19 mouse cellular contexts compared by ENCODE assay signal in genomic region chr12:12588771-12589370, GRCm38 (mm10).
DNase-seq lines count a peak whose midpoint lies in the region; ATAC-seq and TF ChIP-seq lines count a peak whose summit lies in the region.
"Had no signal": no experiment of that assay in that cellular context is flagged by ENCODE, and none has a peak within 500 bp of the region (broad histone marks: within the 10 kb centered on the region; RNA-seq: fewer than 3 reads in every experiment).

No protein-coding gene starts in this region.

- 71% methylated on average over 5 of the region's 5 CpGs for WGBS in hindbrain, embryonic 10.5 days
- WGBS in hindbrain, embryonic 12.5 days: 73% methylated on average over 5 of the region's 5 CpGs
- WGBS in intestine, embryonic 16.5 days: 70% methylated on average over 5 of the region's 5 CpGs

- H3K27ac ChIP-seq in gastrocnemius, adult 2 months: peak overlapping the region; percentile 24; the same call in 1 of the 2 replicates
- no peak overlapping the region for H3K27ac ChIP-seq in hindbrain, embryonic 10.5 days
- H3K27ac ChIP-seq in hindbrain, embryonic 12.5 days: no peak overlapping the region
- H3K27ac ChIP-seq in intestine, embryonic 16.5 days (ENCODE audit: low read length): no peak overlapping the region
- H3K27ac ChIP-seq: forebrain, embryonic 15.5 days; heart, embryonic 13.5 days; neural tube, embryonic 13.5 days had no signal

- no peak for TF ChIP-seq CTCF in gastrocnemius, adult 2 months (IDR thresholded peaks at IDR 0.05)

- peaks cover 15% of the 10 kb centered on the region for H3K4me1 ChIP-seq in hindbrain, embryonic 10.5 days (replicated peaks)
- H3K4me1 ChIP-seq in hindbrain, embryonic 12.5 days: peaks cover 15% of the 10 kb centered on the region
- no peaks in the 10 kb centered on the region for H3K4me1 ChIP-seq in intestine, embryonic 16.5 days (ENCODE audit: control insufficient read depth, insufficient read depth, low read length)

- peak; percentile 30 for DNase-seq in gastrocnemius, adult 2 months
- no peak for DNase-seq in gastrocnemius, postnatal 36 days
- peak; percentile 42 for DNase-seq in hindbrain, embryonic 10.5 days (ENCODE audit: low spot score)
- DNase-seq in forelimb bud, embryonic 11.5 days (ENCODE audit: low read depth, low spot score): peak; percentile 88
- no peak for DNase-seq in adrenal gland, postnatal 10 days
- no peak for DNase-seq in ovary, postnatal 10 days (ENCODE audit: low spot score)
- DNase-seq: B cell, adult 2 months; cerebellum, adult 2 months; kidney, adult 2 months; kidney, postnatal 10 days; liver; midbrain, embryonic 14.5 days had no signal

- no peaks in the 10 kb centered on the region for H3K27me3 ChIP-seq in hindbrain, embryonic 10.5 days (ENCODE audit: insufficient read depth, poor library complexity, severe bottlenecking)
- H3K27me3 ChIP-seq in hindbrain, embryonic 12.5 days: no peaks in the 10 kb centered on the region
- no peaks in the 10 kb centered on the region for H3K27me3 ChIP-seq in intestine, embryonic 16.5 days (replicated peaks; ENCODE audit: control insufficient read depth, insufficient read depth, low read length)
- H3K27me3 ChIP-seq: forebrain, embryonic 15.5 days; heart, embryonic 13.5 days; neural tube, embryonic 13.5 days had no signal

- H3K9me3 ChIP-seq in hindbrain, embryonic 10.5 days: no peaks in the 10 kb centered on the region
- no peaks in the 10 kb centered on the region for H3K9me3 ChIP-seq in hindbrain, embryonic 12.5 days (replicated peaks)
- no peaks in the 10 kb centered on the region for H3K9me3 ChIP-seq in intestine, embryonic 16.5 days (ENCODE audit: control insufficient read depth, low read length)
- H3K9me3 ChIP-seq: forebrain, embryonic 15.5 days; heart, embryonic 13.5 days; neural tube, embryonic 13.5 days had no signal

- intact Hi-C loops in gastrocnemius, adult 2 months (cut with DNase I): no loop called here
- intact Hi-C loops in gastrocnemius, postnatal 36 days (cut with DNase I): no loop called here

- H3K4me2 ChIP-seq in hindbrain, embryonic 12.5 days (replicated peaks): no peak overlapping the region
- no peak overlapping the region for H3K4me2 ChIP-seq in intestine, embryonic 16.5 days (ENCODE audit: low read depth, low read length)
- H3K4me2 ChIP-seq: forebrain, embryonic 15.5 days; heart, embryonic 13.5 days; neural tube, embryonic 13.5 days had no signal

- no peak overlapping the region for H3K9ac ChIP-seq in hindbrain, embryonic 12.5 days
- no peak overlapping the region for H3K9ac ChIP-seq in intestine, embryonic 16.5 days (ENCODE audit: low read depth, low read length)
- H3K9ac ChIP-seq: forebrain, embryonic 15.5 days; heart, embryonic 13.5 days; neural tube, embryonic 13.5 days had no signal

- no peak for ATAC-seq in hindbrain, embryonic 12.5 days (ENCODE audit: low FRiP score)
- no peak for ATAC-seq in intestine, embryonic 16.5 days
- ATAC-seq: forebrain, embryonic 15.5 days; lung, postnatal 0 days had no signal

- H3K4me3 ChIP-seq in gastrocnemius, adult 2 months: no peak overlapping the region
- H3K4me3 ChIP-seq in hindbrain, embryonic 10.5 days: no peak overlapping the region
- no peak overlapping the region for H3K4me3 ChIP-seq in hindbrain, embryonic 12.5 days
- H3K4me3 ChIP-seq in intestine, embryonic 16.5 days (ENCODE audit: low read length): no peak overlapping the region
- H3K4me3 ChIP-seq: erythroblast, embryonic 14.5 days; forebrain, embryonic 15.5 days; heart, embryonic 13.5 days; neural tube, embryonic 13.5 days had no signal

- no peaks in the 10 kb centered on the region for H3K36me3 ChIP-seq in hindbrain, embryonic 10.5 days
- no peaks in the 10 kb centered on the region for H3K36me3 ChIP-seq in hindbrain, embryonic 12.5 days
- no peaks in the 10 kb centered on the region for H3K36me3 ChIP-seq in intestine, embryonic 16.5 days (ENCODE audit: control insufficient read depth, insufficient read depth, low read length)
- H3K36me3 ChIP-seq: forebrain, embryonic 15.5 days; heart, embryonic 13.5 days; neural tube, embryonic 13.5 days had no signal

Comparison
In these comparisons a context has a peak if more than half of its experiments do, and no peak if none do; other contexts are left out.
1. DNase-seq: peak in gastrocnemius, adult 2 months (single experiment), hindbrain, embryonic 10.5 days (single experiment) and forelimb bud, embryonic 11.5 days (single experiment); none in gastrocnemius, postnatal 36 days (0 of 2), adrenal gland, postnatal 10 days (single experiment) and ovary, postnatal 10 days (single experiment).